Mouse (Mus musculus) bone marrow, adult 2 months (tissue): ENCODE measurements around the gene Cep95.
"Not testable (repeated sequence)": the region's sequence is repeated elsewhere in the genome, so short reads cannot be mapped to it uniquely, and the experiment has no call there.

Source experiments
- CTCF ChIP-seq: fragments of 200-500 bp; IDR thresholded peaks from 2 replicates; pipeline ENCODE4 v1.5.1; 2011; ENCODE audit warnings: low read length, control low read depth; ENCODE audit not compliant: control insufficient read depth, insufficient read depth
- POLR2A ChIP-seq: fragments of 200-500 bp; IDR thresholded peaks from 2 replicates; pipeline ENCODE4 v1.6.1; 2011; ENCODE audit warnings: low read depth, mild to moderate bottlenecking, control low read depth, low read length, borderline replicate concordance; ENCODE audit not compliant: control insufficient read depth

GRCm38 (mm10) chr11:106807442-106807841, 18.4 kb downstream of the Cep95 start:
- TF ChIP-seq POLR2A, CTCF: not testable (repeated sequence)
